Mouse (Mus musculus): Measurements from ENCODE around the gene Ddr2. TPM values are rescaled to one million over a fixed set of nuclear protein-coding genes. Genes with fewer than 3 reads are reported as not detected.

Gene Ddr2
- polyA plus RNA-seq, 1 experiment from 2014 or later, result 29.5 TPM

DNA sequence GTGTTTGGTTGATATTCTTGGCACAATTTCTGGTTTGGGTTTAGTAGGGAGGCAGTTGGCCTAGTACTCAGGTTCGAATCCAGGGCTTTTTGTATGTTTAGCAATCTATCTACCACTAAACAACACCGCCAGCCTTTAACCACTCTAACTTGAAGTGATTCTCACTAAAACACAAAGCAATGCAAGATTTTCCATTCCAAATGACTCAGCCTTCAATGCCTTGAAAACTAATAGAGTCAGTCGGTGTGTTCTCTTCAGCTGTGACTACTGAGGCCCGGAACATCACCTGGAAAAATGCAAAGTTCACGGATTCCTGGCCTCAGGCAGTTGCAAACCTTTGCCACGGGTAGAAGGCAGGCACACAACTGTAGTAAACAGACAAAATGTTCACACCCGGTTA, 178.9 kb downstream of the Ddr2 start:
- Histone ChIP-seq H3K4me2 (replicated peaks; ENCODE audit: low read depth, low read length) (no peak overlapping the region), H3K27ac (ENCODE audit: low read depth, low read length) (no peak overlapping the region), H3K4me3 (ENCODE audit: low read length) (no peak overlapping the region), H3K27me3 (ENCODE audit: control insufficient read depth, insufficient read depth, low read length) (no peaks in the 10 kb centered on the region; the same call in 1 of the 2 replicates), H3K9me3 (ENCODE audit: control insufficient read depth, low read length) (no peaks in the 10 kb centered on the region), H3K36me3 (ENCODE audit: control insufficient read depth, insufficient read depth, low read length) (no peaks in the 10 kb centered on the region), H3K9ac (ENCODE audit: low read depth, low read length) (no peak overlapping the region), H3K4me1 (ENCODE audit: control insufficient read depth, insufficient read depth, low read length) (no peaks in the 10 kb centered on the region)
- WGBS, result 80% methylated on average over 7 of the region's 7 CpGs
- no peak for ATAC-seq (ENCODE audit: low FRiP score, low TSS enrichment)

DNA sequence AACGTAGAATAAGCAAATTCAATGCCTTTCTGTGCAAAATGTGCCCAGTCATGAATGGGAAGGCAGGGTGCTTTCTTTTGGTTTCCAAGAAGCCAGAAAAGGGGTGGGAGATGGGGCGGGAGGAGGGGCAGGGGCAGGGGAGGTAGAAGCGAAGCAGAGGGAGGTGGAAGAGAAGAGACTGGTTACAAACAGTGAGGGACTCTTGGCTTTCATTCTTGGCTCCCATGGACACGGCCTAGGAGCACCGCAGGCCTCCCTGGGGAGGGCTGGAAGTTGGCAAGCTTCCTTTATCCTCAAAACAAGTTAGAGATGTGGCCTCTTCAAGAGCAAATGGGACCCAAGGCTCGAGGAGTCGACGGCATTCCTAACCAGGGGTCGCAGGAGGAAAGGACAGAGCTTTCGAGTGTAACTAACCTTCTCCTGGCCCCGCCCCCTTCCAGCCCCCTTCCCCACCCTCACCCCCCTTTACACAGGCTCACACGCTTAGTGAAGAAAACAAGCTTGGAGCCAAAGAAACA, 182.0 kb downstream of the Ddr2 start, which contains the start of gene Ccdc190:
TSS of gene Ccdc190 (plus strand) at position 195 of the 518 bp plus-strand sequence.
- H3K9ac ChIP-seq (ENCODE audit: low read depth, low read length), result no peak within 1 kb of the TSS

DNA sequence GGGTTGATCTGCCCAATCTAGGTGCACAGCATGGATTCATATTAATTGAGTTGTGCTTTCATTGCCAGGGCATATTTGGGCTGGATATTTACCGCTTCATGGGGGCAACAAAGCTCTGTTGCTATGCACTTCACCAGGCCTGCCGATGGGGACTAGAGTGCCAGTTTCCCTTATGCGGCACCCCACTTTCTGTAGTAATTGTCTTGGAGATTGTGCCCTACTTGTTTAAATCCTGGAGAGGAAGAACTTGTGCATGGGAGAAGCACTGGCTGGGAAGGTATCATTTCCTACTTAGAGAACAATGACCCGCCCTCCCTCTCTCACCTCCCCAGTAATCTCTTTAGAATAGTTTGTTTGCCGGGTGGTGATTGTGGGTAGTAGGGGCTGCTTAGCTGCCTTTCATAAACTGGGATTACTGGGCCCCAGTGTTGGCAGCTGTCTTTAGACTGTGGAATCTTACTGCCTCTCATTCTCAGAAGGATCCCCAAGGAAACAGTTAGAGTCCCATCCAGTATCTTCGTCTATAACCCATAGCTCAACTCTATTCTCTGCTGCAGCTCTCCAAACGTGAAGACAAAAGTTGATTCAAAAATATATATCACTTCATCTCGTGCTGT, 182.7 kb downstream of the Ddr2 start:
- Histone ChIP-seq H3K9me3 (ENCODE audit: control insufficient read depth, low read length) (no peaks in the 10 kb centered on the region), H3K4me2 (replicated peaks; ENCODE audit: low read depth, low read length) (no peak overlapping the region)

More for the DNA sequence above, 182.0 kb downstream of the Ddr2 start, which contains the start of gene Ccdc190:
- Histone ChIP-seq H3K4me3 (ENCODE audit: low read length) (peak within 1 kb of the TSS; percentile 4; the same call in 1 of the 2 replicates), H3K27me3 (ENCODE audit: control insufficient read depth, insufficient read depth, low read length) (no peaks in the 10 kb centered on the region; the same call in 1 of the 2 replicates), H3K4me1 (ENCODE audit: control insufficient read depth, insufficient read depth, low read length) (no peaks in the 10 kb centered on the region), H3K4me2 (replicated peaks; ENCODE audit: low read depth, low read length) (peak within 1 kb of the TSS; percentile 27), H3K36me3 (ENCODE audit: control insufficient read depth, insufficient read depth, low read length) (no peaks in the 10 kb centered on the region), H3K9me3 (ENCODE audit: control insufficient read depth, low read length) (no peaks in the 10 kb centered on the region), H3K27ac (ENCODE audit: low read depth, low read length) (no peak within 1 kb of the TSS)
- 21% methylated on average over 12 of the region's 12 CpGs for WGBS
- no peak for ATAC-seq (ENCODE audit: low FRiP score, low TSS enrichment)

DNA sequence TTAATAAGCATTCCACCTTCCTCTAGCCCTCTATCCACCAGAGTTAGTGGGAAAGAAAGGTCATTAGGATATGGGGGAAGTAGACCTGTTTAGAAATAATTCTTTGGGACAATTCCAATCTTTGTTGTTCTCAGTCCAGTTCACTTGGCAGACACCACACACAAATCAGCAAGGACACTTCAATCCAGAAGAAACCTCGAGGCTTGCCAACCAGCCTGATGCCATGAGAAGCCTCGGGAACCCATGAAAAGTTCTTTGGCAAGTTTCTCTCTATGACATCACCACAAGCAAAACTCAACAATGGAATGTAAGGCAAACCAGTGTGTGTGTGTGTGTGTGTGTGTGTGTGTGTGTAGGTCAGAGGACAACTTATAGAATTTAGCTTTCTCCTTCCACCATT, 186.0 kb downstream of the Ddr2 start:
- no peak for ATAC-seq (ENCODE audit: low FRiP score, low TSS enrichment)

More for the DNA sequence above, 182.7 kb downstream of the Ddr2 start:
- Histone ChIP-seq H3K4me3 (ENCODE audit: low read length) (no peak overlapping the region), H3K9ac (ENCODE audit: low read depth, low read length) (no peak overlapping the region), H3K27ac (ENCODE audit: low read depth, low read length) (no peak overlapping the region), H3K27me3 (ENCODE audit: control insufficient read depth, insufficient read depth, low read length) (no peaks in the 10 kb centered on the region; the same call in 1 of the 2 replicates), H3K36me3 (ENCODE audit: control insufficient read depth, insufficient read depth, low read length) (no peaks in the 10 kb centered on the region), H3K4me1 (ENCODE audit: control insufficient read depth, insufficient read depth, low read length) (no peaks in the 10 kb centered on the region)
- ATAC-seq (ENCODE audit: low FRiP score, low TSS enrichment), result no peak
- WGBS, result 75% methylated on average over 8 of the region's 8 CpGs

More for the DNA sequence above, 186.0 kb downstream of the Ddr2 start:
- H3K4me2 ChIP-seq (replicated peaks; ENCODE audit: low read depth, low read length), result no peak overlapping the region
- H3K36me3 ChIP-seq (ENCODE audit: control insufficient read depth, insufficient read depth, low read length), result no peaks in the 10 kb centered on the region
- 0 out of 2 replicates have a peak, but pooled peaks cover 3% of the 10 kb centered on the region for H3K27me3 ChIP-seq (ENCODE audit: control insufficient read depth, insufficient read depth, low read length)
- 91% methylated on average over 2 of the region's 2 CpGs for WGBS
- H3K4me3 ChIP-seq (ENCODE audit: low read length), result no peak overlapping the region
- no peaks in the 10 kb centered on the region for H3K4me1 ChIP-seq (ENCODE audit: control insufficient read depth, insufficient read depth, low read length)
- H3K9ac ChIP-seq (ENCODE audit: low read depth, low read length), result no peak overlapping the region
- H3K9me3 ChIP-seq (ENCODE audit: control insufficient read depth, low read length), result no peaks in the 10 kb centered on the region
- no peak overlapping the region for H3K27ac ChIP-seq (ENCODE audit: low read depth, low read length)

Other genes with a start within 250 kb of the Ddr2 start
- gene Ccdc190, start 182.1 kb downstream of the Ddr2 start, polyA plus RNA-seq (2014; fragmentation: Nextera tagmentation; extraction: Ambion mirVana), result 0.21 TPM in 1 of 2 replicates, not detected in the other
- gene Hsd17b7, start 141.5 kb downstream of the Ddr2 start, polyA plus RNA-seq (2014; fragmentation: Nextera tagmentation; extraction: Ambion mirVana), result 7.5 and 16.3 TPM in 2 replicates
- 36.5 and 51.0 TPM in 2 replicates for gene Uap1, start 64.2 kb upstream of the Ddr2 start, polyA plus RNA-seq (2014; fragmentation: Nextera tagmentation; extraction: Ambion mirVana)
- gene Uhmk1, start 104.6 kb upstream of the Ddr2 start, polyA plus RNA-seq (2014; fragmentation: Nextera tagmentation; extraction: Ambion mirVana), result 8.2 and 12.2 TPM in 2 replicates
- not detected in 2 replicates for gene Sh2d1b2, start 122.0 kb upstream of the Ddr2 start, polyA plus RNA-seq (2014; fragmentation: Nextera tagmentation; extraction: Ambion mirVana)
- 0.11 TPM in 1 of 2 replicates, not detected in the other for gene Sh2d1b1, start 166.6 kb upstream of the Ddr2 start, polyA plus RNA-seq (2014; fragmentation: Nextera tagmentation; extraction: Ambion mirVana)
- 3.5 and 6.0 TPM in 2 replicates for gene Gm7694, start 195.6 kb upstream of the Ddr2 start, polyA plus RNA-seq (2014; fragmentation: Nextera tagmentation; extraction: Ambion mirVana)
- 2.0 TPM in 2 replicates for gene Spata46, start 198.0 kb upstream of the Ddr2 start, polyA plus RNA-seq (2014; fragmentation: Nextera tagmentation; extraction: Ambion mirVana)